Mouse (Mus musculus): Measurements from ENCODE around the gene Nppa. TPM values are rescaled to one million over a fixed set of nuclear protein-coding genes. Genes with fewer than 3 reads are reported as not detected.

Nppa gene
- polyA plus RNA-seq, 1 experiment from 2014 or later = 0.88 TPM

DNA sequence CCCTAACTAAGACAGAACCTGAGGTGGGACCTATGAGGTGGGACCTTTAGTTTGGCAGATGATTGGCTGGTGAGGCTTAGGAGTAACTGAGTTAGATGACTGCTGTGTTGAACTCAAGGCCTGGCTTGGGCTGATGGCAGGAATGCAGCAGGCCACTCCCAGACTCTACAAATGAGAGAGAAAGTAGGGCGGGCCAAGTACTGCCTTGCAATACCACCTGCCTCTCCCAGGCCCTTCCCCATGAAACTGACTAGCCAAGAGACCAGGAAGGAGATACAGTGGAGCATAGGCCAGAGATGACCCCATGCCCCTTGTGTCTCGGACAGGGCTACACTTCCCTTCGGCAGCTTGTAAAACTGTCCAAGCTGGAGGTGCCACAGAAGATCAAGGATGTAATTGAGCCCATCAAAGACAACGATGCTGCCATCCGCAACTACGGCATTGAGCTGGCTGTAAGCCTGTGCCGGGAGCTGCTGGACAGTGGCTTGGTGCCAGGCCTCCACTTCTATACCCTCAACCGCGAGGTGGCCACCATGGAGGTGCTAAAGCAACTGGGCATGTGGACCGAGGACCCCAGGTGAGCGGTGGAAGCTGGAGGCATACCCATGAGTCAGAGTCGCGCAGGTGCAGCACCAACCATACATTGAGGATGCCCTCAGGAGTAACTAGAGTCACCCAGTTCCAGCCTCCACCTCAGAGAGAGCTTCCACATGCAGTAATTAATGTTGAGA is 50.7 kb downstream of the Nppa start:
- no peak for DNase-seq (ENCODE audit: low spot score)

Other genes with a start within 250 kb of the Nppa start
- gene Zfp984, start 190.9 kb upstream of the Nppa start, polyA plus RNA-seq (2015; fragmentation: Nextera tagmentation; extraction: Ambion mirVana) = 16.4 TPM in 2 replicates
- 4.5 and 5.6 TPM in 2 replicates for gene Zfp933, start 152.4 kb upstream of the Nppa start, polyA plus RNA-seq (2015; fragmentation: Nextera tagmentation; extraction: Ambion mirVana)
- 73.5 and 88.4 TPM in 2 replicates for gene Miip, start 131.9 kb upstream of the Nppa start, polyA plus RNA-seq (2015; fragmentation: Nextera tagmentation; extraction: Ambion mirVana)
- gene Fv1, start 131.7 kb upstream of the Nppa start, polyA plus RNA-seq (2015; fragmentation: Nextera tagmentation; extraction: Ambion mirVana) = 4.7 and 4.9 TPM in 2 replicates
- gene Mfn2, start 96.0 kb upstream of the Nppa start, polyA plus RNA-seq (2015; fragmentation: Nextera tagmentation; extraction: Ambion mirVana) = 18.2 and 18.8 TPM in 2 replicates
- gene Plod1, start 64.0 kb upstream of the Nppa start, polyA plus RNA-seq (2015; fragmentation: Nextera tagmentation; extraction: Ambion mirVana) = 11.4 TPM in 2 replicates
- gene 2510039O18Rik, start 59.8 kb upstream of the Nppa start, polyA plus RNA-seq (2015; fragmentation: Nextera tagmentation; extraction: Ambion mirVana) = 21.8 and 28.9 TPM in 2 replicates
- gene Nppb, start 14.9 kb upstream of the Nppa start, polyA plus RNA-seq (2015; fragmentation: Nextera tagmentation; extraction: Ambion mirVana) = 0.42 and 0.62 TPM in 2 replicates
- gene Clcn6, start 38.1 kb downstream of the Nppa start, polyA plus RNA-seq (2015; fragmentation: Nextera tagmentation; extraction: Ambion mirVana) = 4.1 and 4.2 TPM in 2 replicates
- 8.3 and 9.0 TPM in 2 replicates for gene Mthfr, start 38.4 kb downstream of the Nppa start, polyA plus RNA-seq (2015; fragmentation: Nextera tagmentation; extraction: Ambion mirVana)
- gene Agtrap, start 87.3 kb downstream of the Nppa start, polyA plus RNA-seq (2015; fragmentation: Nextera tagmentation; extraction: Ambion mirVana) = 43.3 and 45.2 TPM in 2 replicates
- 42.1 and 46.1 TPM in 2 replicates for gene Mad2l2, start 129.7 kb downstream of the Nppa start, polyA plus RNA-seq (2015; fragmentation: Nextera tagmentation; extraction: Ambion mirVana)
- gene Draxin, start 130.0 kb downstream of the Nppa start, polyA plus RNA-seq (2015; fragmentation: Nextera tagmentation; extraction: Ambion mirVana) = not detected in 2 replicates
- gene Fbxo6, start 151.4 kb downstream of the Nppa start, polyA plus RNA-seq (2015; fragmentation: Nextera tagmentation; extraction: Ambion mirVana) = 36.2 and 37.7 TPM in 2 replicates
- gene Fbxo44, start 159.8 kb downstream of the Nppa start, polyA plus RNA-seq (2015; fragmentation: Nextera tagmentation; extraction: Ambion mirVana) = 10.2 and 10.9 TPM in 2 replicates
- gene Fbxo2, start 159.9 kb downstream of the Nppa start, polyA plus RNA-seq (2015; fragmentation: Nextera tagmentation; extraction: Ambion mirVana) = 0.71 and 1.1 TPM in 2 replicates